Mouse (Mus musculus): ENCODE results near the gene Dpp6. TPM values are rescaled to one million over a fixed set of nuclear protein-coding genes. Genes with fewer than 3 reads are reported as not detected.

Dpp6 gene
- total and polyA plus RNA-seq, 3 experiments, result not detected

- Histone ChIP-seq H3K36me3 (ENCODE audit: control insufficient read depth in 1 of 2, insufficient read depth in 2 of 2, low read length in 2 of 2) (no peaks in the 10 kb centered on the region), H3K4me3 (ENCODE audit: control insufficient read depth in 1 of 2, insufficient read depth in 1 of 2, low read depth in 2 of 2, low read length in 2 of 2) (no peak overlapping the region), H3K9me3 (replicated peaks; ENCODE audit: insufficient read depth, low read length) (no peaks in the 10 kb centered on the region), H3K4me1 (ENCODE audit: control insufficient read depth in 1 of 2, insufficient read depth in 2 of 2, low read length in 2 of 2) (no peaks in the 10 kb centered on the region), H3K9ac (ENCODE audit: control insufficient read depth, low read depth, low read length, poor library complexity, severe bottlenecking) (no peak overlapping the region), H3K27ac (ENCODE audit: control insufficient read depth, low read depth, low read length) (no peak overlapping the region), H3K79me2 (ENCODE audit: control insufficient read depth, insufficient read depth, low read length, poor library complexity) (no peaks in the 10 kb centered on the region), H3K27me3 (ENCODE audit: control insufficient read depth in 1 of 2, insufficient read depth in 2 of 2, low read length in 2 of 2) (no peaks in the 10 kb centered on the region)
- TF ChIP-seq ZKSCAN1 (IDR thresholded peaks at IDR 0.05; ENCODE audit: low read depth, low read length), result no peak
- no peak for TF ChIP-seq POLR2AphosphoS2 (IDR thresholded peaks at IDR 0.05; ENCODE audit: low read length)
- no peak for TF ChIP-seq ETS1 (IDR thresholded peaks at IDR 0.05; ENCODE audit: low read depth, low read length)
- TF ChIP-seq RCOR1 (IDR thresholded peaks at IDR 0.05; ENCODE audit: low read depth, low read length), result no peak
- TF ChIP-seq MYB (IDR thresholded peaks at IDR 0.05; ENCODE audit: low read depth, low read length), result no peak
- no peak for TF ChIP-seq MAZ (IDR thresholded peaks at IDR 0.05; ENCODE audit: low read depth, low read length)
- TF ChIP-seq SMC3 (IDR thresholded peaks at IDR 0.05; ENCODE audit: low read depth, low read length), result no peak
- no peak for TF ChIP-seq POLR2AphosphoS5 (IDR thresholded peaks at IDR 0.05; ENCODE audit: borderline replicate concordance, low read depth, low read length)
- no peak for TF ChIP-seq GATA1 (IDR thresholded peaks at IDR 0.05; ENCODE audit: low read depth, low read length)
- TF ChIP-seq BHLHE40 (IDR thresholded peaks at IDR 0.05; ENCODE audit: borderline replicate concordance, low read depth, low read length), result no peak
- TF ChIP-seq CHD2 (IDR thresholded peaks at IDR 0.05; ENCODE audit: low read length), result no peak
- TF ChIP-seq USF1 (IDR thresholded peaks at IDR 0.05; ENCODE audit: low read depth, low read length), result no peak
- TF ChIP-seq E2F4 (IDR thresholded peaks at IDR 0.05; ENCODE audit: borderline replicate concordance, low read depth, low read length), result no peak
- no peak for DNase-seq (ENCODE audit: low read depth, low spot score)
Measured at GRCm38 (mm10) chr5:27426200-27426599, 609.2 kb downstream of the Dpp6 start.

DNA sequence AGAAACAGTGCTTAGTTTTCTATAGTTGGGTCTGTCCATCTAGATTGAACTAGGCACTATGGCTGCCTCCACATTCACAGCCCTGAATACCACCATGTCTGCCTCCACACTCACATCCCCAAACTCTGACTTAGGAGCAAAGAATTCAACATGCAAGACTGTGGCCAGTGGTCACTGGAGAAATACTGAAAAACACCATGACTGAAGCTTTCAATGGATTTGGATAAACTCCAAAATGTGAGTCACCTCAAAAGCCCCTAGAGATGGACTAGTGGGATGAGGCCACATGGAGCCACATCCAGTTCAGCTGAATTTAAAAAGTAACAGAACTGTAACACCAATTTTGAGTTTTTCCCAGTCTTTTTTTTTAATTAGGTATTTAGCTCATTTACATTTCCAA is 616.6 kb downstream of the Dpp6 start:
- Histone ChIP-seq H3K9ac (ENCODE audit: control insufficient read depth, low read depth, low read length, poor library complexity, severe bottlenecking) (no peak overlapping the region), H3K9me3 (replicated peaks; ENCODE audit: insufficient read depth, low read length) (no peaks in the 10 kb centered on the region), H3K4me3 (ENCODE audit: control insufficient read depth in 1 of 2, insufficient read depth in 1 of 2, low read depth in 2 of 2, low read length in 2 of 2) (no peak overlapping the region), H3K36me3 (ENCODE audit: control insufficient read depth in 1 of 2, insufficient read depth in 2 of 2, low read length in 2 of 2) (no peaks in the 10 kb centered on the region), H3K79me2 (ENCODE audit: control insufficient read depth, insufficient read depth, low read length, poor library complexity) (no peaks in the 10 kb centered on the region), H3K27me3 (ENCODE audit: control insufficient read depth in 1 of 2, insufficient read depth in 2 of 2, low read length in 2 of 2) (no peaks in the 10 kb centered on the region), H3K4me1 (ENCODE audit: control insufficient read depth in 1 of 2, insufficient read depth in 2 of 2, low read length in 2 of 2) (no peaks in the 10 kb centered on the region), H3K27ac (ENCODE audit: control insufficient read depth, low read depth, low read length) (no peak overlapping the region)
- no peak for TF ChIP-seq GATA1 (IDR thresholded peaks at IDR 0.05; ENCODE audit: low read depth, low read length)
- TF ChIP-seq CHD1 (IDR thresholded peaks at IDR 0.05; ENCODE audit: low read depth, low read length), result no peak
- no peak for TF ChIP-seq ETS1 (IDR thresholded peaks at IDR 0.05; ENCODE audit: low read depth, low read length)
- no peak for TF ChIP-seq RCOR1 (IDR thresholded peaks at IDR 0.05; ENCODE audit: low read depth, low read length)
- TF ChIP-seq SIN3A (IDR thresholded peaks at IDR 0.05; ENCODE audit: low read length), result no peak
- no peak for TF ChIP-seq RAD21 (IDR thresholded peaks at IDR 0.05; ENCODE audit: low read depth, low read length)
- TF ChIP-seq EP300 (IDR thresholded peaks at IDR 0.05; ENCODE audit: low read depth in 1 of 2, low read length in 2 of 2), result no peak
- TF ChIP-seq NELFE (IDR thresholded peaks at IDR 0.05; ENCODE audit: low read depth, low read length), result no peak
- TF ChIP-seq NRF1 (IDR thresholded peaks at IDR 0.05; ENCODE audit: insufficient read depth, low read depth, low read length, poor library complexity, severe bottlenecking), result no peak
- TF ChIP-seq MYC (IDR thresholded peaks at IDR 0.05; ENCODE audit: low read depth, low read length), result no peak
- no peak for TF ChIP-seq E2F4 (IDR thresholded peaks at IDR 0.05; ENCODE audit: borderline replicate concordance, low read depth, low read length)
- no peak for TF ChIP-seq GABPA (IDR thresholded peaks at IDR 0.05; ENCODE audit: low read depth, low read length)
- no peak for TF ChIP-seq MAZ (IDR thresholded peaks at IDR 0.05; ENCODE audit: low read depth, low read length)
- no peak for TF ChIP-seq KAT2A (conservative IDR thresholded peaks at IDR 0.05; ENCODE audit: low read depth, low read length)
- no peak for TF ChIP-seq ZNF384 (IDR thresholded peaks at IDR 0.05; ENCODE audit: low read depth, low read length)
- TF ChIP-seq MAFK (IDR thresholded peaks at IDR 0.05; ENCODE audit: borderline replicate concordance, low read depth, low read length), result no peak
- TF ChIP-seq JUND (IDR thresholded peaks at IDR 0.05; ENCODE audit: low read depth, low read length), result no peak
- TF ChIP-seq USF2 (IDR thresholded peaks at IDR 0.05; ENCODE audit: borderline replicate concordance in 1 of 2, insufficient read depth in 1 of 2, low read depth in 1 of 2, low read length in 2 of 2), result no peak
- TF ChIP-seq SMC3 (IDR thresholded peaks at IDR 0.05; ENCODE audit: low read depth, low read length), result no peak
- TF ChIP-seq MEF2A (IDR thresholded peaks at IDR 0.05; ENCODE audit: extremely low read depth, insufficient replicate concordance, low read depth, low read length, poor library complexity, severe bottlenecking), result no peak
- DNase-seq (ENCODE audit: low read depth, low spot score), result no peak

All from MEL (cell line).